Mouse (Mus musculus) hematopoietic stem cell, adult 5-6 weeks (primary cell): Measurements from ENCODE around the gene Rexo2. TPM values are rescaled to one million over a fixed set of nuclear protein-coding genes. Genes with fewer than 3 reads are reported as not detected.

Experiments
- ATAC-seq, 2 experiments: fragments of 125-278 bp in 1 of 2; replicated peaks in 1 of 2; 2 replicates each; pipeline ENCODE4 v1.8.0; 2016 to 2017; ENCODE audit warnings: inconsistent platforms in 2 of 2, mild to moderate bottlenecking in 2 of 2, moderate number of reproducible peaks in 2 of 2, low read depth in 1 of 2, moderate TSS enrichment in 1 of 2; ENCODE audit not compliant: low FRiP score in 2 of 2, poor library complexity in 2 of 2, severe bottlenecking in 2 of 2, insufficient read depth in 1 of 2, low TSS enrichment in 1 of 2
- total RNA-seq: library from RNA; stranded (forward); fragments of 172-1452, 232-1000 nt; gene quantifications from 2 replicates; pipeline ENCODE4 v1.2.3, GENCODE M21; 2017

The Rexo2 gene
- total RNA-seq, 1 experiment from 2014 or later, result 150 TPM

DNA sequence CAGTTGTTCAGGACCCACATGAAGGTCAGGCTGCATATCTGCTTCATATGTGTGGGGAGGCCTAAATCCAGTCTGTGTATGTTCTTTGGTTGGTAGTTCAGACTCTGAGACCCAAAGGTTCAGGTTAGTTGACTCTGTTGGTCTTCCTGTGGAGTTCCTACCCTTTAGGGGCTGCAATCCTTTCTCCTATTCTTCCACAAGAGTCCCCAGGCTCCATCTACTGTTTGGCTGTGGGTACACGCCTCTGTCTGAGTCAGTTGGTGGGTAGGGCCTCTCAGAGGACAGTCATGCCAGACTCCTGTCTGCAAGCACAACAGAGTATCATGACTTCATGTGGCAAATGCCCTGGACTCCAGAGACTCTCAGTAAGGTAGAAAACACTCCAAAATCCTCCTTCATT, 57.2 kb downstream of the Rexo2 start:
- no peak for ATAC-seq

GRCm38 (mm10) chr9:48422382-48422781, 58.0 kb downstream of the Rexo2 start:
- ATAC-seq, result peak; percentile 74 to 82

GRCm38 (mm10) chr9:48421561-48421960, 58.9 kb downstream of the Rexo2 start:
- no peak for ATAC-seq

DNA sequence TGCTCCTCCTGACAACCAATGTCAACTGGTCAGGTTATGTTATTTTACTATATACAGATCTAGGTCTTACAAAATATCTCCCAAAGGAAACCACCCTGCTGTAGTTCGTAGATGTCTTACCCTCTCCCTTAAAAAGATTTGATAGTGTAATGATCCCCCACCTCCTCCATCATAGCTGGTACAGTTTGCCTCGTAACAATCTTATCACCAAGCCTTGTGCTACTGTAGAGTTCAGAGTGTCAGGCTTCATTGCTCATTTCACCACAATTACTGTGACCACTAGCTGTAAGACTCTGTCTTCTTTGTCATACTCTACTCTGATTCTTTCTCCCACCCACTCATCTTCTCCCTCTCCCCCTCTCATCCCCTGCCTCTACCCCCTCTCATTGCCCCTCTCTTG, 59.4 kb downstream of the Rexo2 start:
- no peak for ATAC-seq

DNA sequence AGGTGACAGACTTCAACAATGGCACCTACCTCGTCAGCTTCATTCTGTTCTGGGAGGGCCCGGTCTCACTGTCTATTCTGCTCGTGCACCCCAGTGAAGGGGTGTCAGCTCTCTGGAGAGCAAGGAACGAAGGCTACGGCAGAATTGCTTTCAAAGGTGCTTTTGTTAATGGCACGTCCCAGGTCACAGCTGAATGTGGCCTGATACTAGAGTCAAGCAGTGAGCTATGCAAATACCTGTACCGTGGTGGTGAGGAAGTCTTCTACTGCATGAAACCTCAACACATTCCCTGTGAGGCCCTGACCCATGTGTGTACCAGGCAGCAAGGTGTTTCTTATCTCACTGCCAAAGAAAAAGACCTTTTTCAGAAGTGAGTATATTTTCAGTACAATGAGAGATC, 60.0 kb downstream of the Rexo2 start:
- no peak for ATAC-seq

DNA sequence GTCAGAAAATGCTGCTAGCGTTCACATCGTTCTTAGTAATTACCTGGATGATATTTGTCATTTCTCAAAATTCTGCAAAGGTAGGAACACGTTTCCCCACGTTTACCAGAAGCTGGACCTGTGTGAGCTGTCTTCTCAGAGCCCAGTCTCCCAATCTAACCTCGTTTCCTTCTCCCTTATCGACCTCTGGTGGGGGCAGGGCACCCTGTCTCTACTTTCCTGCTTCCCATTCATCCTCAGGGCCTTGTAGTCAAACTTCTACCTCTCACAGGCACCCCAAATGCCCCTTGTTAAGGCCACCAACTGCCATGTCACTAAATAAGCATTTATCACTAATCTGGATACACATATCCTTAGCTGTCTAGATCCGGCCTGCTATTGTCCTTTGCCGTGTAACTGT, 61.6 kb downstream of the Rexo2 start:
- no peak for ATAC-seq

Other genes with a start within 250 kb of the Rexo2 start
- 2.0 and 20.6 TPM in 2 replicates for gene Nxpe2, start 127.2 kb downstream of the Rexo2 start, total RNA-seq
- 115 and 125 TPM in 2 replicates for gene Rbm7, start 14.7 kb upstream of the Rexo2 start, total RNA-seq
- 6.4 and 15.6 TPM in 2 replicates for gene Gm5617, start 14.8 kb upstream of the Rexo2 start, total RNA-seq
- gene Nnmt, start 124.5 kb upstream of the Rexo2 start, total RNA-seq, result not detected in 2 replicates